Mouse (Mus musculus) megakaryocyte, embryonic 14.5 days (primary cell): ENCODE measurements at regions not wholly inside any gene's neighbourhood (a gene's known extent, or its start where the extent isn't known, plus 50 kb on each side); places are given as distances from the start of the nearest gene placed in this dataset.

Source experiments
- FLI1 ChIP-seq: IDR thresholded peaks from 2 replicates; pipeline ENCODE4 v1.6.1; 2012; ENCODE audit warnings: low read length, inconsistent platforms, mixed read lengths
- GATA1 ChIP-seq: IDR thresholded peaks from 3 replicates; pipeline ENCODE4 v1.6.1; 2012; ENCODE audit warnings: mixed read lengths, low read length, inconsistent platforms, borderline replicate concordance

GRCm38 (mm10) chr8:34505102-34505501 lies 393.6 kb upstream of the Gm10131 start:
- TF ChIP-seq GATA1 (no peak), FLI1 (no peak)
